Mouse (Mus musculus): ENCODE measurements around the gene Gm42957.
"Not testable (repeated sequence)": the region's sequence is repeated elsewhere in the genome, so short reads cannot be mapped to it uniquely, and the experiment has no call there.

Gm42957 gene

DNA sequence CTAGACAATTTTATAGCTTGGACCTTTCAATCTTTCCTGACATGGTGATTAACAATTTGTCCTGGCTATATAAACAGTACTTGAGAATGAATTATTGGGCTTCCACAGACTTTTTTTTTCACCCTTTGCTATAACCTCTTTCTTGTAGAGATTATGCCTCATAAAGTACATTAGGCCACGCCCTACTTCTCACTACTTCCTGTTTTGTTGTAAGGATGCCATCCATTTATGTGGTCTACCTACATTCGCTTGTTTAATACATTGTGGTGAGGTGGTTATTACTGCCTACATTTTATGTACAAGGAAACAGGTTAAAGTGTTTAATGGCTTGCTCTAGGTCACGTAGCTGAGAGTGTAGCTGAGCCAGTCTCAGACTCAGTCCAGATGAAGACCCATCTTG, 39.9 kb downstream of the Gm42957 start:
- DNase-seq (ENCODE audit: low spot score), result no peak

DNA sequence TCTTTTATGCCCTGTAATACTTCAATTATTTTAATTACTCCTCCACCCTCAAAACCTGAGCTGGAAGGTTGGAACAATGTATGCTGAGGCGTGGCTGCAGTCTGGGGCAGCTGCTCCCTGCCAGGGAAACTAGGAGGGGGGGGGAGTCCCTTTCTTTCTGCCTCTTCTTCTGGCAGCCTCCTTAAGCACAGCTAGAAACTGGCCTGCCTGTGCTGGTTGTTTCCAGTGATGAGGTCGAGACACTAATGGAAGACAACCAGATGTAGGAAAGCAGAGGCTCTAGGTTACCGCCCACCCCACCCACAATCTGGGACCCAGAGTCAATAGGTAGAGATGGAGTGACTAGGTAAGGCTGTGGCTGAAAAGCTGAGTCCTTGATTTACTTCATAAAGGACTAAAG, 40.4 kb downstream of the Gm42957 start:
- no peak for DNase-seq (ENCODE audit: low spot score)

DNA sequence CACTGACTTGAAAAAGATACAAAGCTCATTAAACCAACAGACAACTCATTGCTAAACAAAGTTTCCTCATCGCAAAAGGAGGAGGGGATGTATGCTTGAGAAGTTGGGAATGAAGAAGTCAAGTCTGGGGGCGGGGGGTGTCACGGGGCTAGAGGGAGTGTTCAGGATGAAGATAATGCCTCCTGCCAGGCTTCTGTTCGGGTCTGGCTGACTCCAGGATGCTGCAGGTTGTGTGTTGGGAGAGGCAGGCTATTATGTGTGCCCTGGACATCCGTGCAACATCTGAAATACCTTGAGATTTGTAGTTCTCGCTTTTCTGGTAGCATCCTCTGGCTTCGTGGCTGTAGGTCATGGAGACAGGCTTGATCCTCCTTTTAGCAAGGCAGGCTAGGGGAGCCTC, 43.2 kb downstream of the Gm42957 start:
- no peak for DNase-seq (ENCODE audit: low spot score)

DNA sequence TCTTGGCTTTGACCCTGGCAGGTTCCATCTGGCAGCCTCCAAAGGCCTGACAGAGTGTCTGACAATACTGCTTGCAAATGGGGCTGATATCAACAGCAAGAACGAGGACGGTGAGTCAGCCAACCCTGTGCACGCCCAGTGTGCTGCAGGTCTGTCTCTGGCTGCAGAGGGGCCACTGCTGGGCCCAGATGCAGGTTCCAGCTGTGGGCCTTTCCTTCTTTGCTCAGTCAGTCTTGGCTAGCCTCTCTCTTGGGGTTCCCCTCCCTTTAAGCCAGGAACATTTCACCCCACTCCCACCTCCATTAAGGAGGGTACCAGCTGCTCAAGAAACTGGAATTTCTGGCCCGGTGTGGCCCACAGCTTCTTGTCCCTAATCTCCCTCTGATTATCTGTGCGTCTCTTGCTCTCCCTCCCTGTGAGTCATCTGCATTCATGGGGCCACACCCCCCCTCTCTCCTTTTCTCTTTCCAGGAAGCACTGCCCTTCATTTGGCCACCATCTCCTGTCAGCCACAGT, 43.9 kb downstream of the Gm42957 start:
- no peak for DNase-seq (ENCODE audit: low spot score)

DNA sequence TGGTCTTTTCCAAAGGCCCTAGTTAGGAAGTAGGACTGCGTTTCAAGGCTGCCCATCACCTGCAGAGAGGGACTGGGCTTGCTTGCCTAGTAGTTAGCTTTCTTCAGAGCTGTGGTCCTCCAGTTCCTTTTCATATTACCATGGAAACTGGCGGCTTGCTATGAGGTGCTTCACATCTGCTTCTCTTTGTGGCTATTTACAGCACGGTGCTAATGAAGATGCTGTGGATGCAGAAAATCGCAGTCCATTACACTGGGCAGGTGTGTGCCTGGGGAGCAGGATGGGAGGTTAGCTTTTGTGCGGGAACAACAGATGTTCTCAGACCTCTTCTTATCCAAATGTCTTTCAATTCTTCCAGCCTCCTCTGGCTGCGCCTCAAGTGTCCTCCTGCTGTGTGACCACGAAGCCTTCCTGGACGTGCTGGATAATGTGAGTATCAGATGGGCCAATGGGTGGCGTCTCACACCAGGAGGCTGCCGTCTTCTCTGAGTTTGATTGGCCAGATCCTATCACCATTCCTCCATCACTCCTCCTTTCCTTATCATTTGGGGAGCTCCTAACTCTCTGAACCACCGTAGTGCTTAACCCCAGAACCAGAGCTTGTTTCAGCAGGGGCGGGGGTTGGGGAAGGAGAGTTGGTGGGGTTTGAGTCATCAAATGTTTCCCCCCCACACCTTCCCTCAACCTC, 45.1 kb downstream of the Gm42957 start:
- no peak for DNase-seq (ENCODE audit: low spot score)

DNA sequence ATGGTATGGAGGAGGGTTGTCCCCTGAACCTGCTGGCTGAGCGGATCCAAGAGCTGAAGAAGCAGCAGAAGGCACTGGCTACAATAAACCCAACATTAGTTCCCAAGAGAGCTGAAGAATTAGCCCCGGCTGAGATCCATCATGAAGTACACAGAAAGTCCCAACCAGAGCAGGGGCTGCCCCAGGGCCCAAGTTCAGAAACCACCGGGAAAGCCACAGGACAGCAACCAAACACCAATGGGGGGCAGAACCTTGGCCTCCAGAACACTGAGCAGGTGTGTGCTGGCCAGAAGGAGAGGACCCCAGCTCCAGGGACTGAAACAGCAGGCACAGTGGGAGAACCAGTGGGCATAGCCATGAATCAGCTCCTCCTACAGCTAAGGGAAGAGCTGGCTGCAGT, 48.2 kb downstream of the Gm42957 start:
- DNase-seq (ENCODE audit: low spot score), result no peak

DNA sequence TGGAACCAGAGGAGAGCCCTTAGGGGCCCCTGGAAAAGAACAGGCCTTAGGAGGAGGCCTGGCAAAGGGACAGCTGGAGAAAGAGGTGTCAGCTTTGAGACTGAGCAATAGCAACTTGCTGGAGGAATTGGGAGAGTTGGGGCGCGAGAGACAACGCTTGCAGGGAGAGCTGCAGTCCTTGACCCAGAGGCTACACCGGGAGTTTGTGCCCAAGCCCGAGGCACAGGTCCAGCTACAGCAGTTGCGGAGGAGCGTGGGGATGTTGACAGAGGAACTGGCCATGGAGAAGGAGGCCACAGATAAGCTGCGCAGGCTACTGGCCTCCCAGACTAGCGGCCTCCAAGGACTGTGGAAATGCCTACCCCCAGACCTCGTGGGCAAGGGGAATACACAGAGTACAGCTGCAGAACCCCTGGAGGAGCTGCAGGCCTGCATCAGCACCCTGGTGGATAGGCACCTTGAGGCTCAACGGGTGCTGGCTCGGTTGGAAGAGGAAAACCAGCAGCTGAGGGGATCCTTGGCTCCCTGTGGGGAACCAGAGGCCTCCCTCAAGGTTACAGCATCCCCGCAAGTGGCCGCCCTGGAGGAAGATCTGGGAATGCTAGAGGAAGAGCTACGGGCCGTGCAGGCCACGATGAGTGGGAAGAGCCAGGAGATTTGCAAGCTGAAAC, 49.0 kb downstream of the Gm42957 start:
- no peak for DNase-seq (ENCODE audit: low spot score)

DNA sequence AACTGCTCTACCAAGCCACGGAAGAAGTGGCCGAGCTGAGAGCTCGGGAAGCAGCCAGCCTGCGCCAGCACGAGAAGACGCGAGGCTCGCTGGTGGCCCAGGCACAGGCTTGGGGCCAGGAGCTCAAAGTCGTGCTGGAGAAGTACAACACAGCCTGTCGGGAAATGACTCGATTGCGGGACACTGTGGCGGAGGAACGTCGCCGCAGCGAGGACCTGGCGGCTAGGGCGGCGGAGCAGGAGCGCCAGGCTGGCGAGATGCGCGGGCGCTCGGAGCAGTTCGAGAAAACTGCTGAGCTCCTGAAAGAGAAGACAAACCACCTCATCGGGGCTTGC, 49.5 kb downstream of the Gm42957 start:
- DNase-seq (ENCODE audit: low spot score), result no peak

DNA sequence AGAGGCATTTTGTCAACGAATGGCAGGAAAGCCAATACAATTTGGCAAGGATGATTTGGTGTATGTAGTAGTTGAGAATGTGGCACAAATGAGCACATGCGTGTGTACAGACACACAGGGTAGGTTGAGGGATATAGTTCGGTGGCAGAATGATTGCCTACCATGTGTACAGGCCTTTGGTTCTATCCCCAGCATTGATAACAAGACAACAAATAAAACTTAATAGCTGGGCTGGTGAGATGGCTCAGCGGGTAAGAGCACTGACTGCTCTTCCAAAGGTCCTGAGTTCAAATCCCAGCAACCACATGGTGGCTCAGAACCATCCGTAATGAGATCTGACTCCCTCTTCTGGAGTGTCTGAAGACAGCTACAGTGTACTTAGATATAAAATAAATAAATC, 50.8 kb downstream of the Gm42957 start:
- not testable (repeated sequence) for DNase-seq (ENCODE audit: low spot score)

DNA sequence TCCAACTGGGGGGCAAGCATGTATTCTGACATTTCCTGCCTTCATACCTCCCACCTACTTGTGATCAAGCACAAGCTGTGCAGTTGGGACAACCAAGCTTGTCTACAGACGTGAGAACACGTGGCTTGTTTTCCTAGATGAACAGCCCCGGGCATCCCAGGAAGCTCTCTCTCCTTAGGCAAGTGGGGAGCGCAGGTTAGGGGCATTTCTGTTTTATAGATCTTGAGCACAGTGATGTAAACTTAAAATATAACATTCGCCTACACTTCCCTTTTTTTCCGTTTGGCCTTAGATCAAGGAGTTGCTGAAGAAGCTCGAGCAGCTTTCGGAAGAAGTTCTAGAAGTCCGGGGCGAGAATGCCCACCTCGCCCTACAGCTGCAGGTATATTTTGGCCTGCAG, 53.6 kb downstream of the Gm42957 start:
- no peak for DNase-seq (ENCODE audit: low spot score)

DNA sequence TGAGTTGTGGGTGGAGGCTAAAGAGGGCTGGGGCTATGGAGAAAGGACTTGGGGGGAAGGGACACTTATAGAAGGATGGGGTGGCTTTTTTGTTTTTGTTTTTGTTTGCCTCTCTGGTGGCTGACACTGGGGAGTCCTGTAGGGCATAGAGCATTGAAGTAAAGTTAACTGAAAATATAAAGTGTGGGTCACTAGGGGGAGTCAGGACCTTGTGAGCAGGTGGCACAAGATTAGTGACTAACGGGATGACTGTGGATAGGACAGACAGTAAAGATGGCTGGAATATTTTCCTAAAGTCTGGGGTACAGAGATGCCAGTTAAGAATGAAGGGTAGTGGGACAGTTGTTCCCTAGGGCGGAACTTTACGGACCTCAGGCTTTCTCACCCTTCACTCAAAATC, 55.0 kb downstream of the Gm42957 start:
- DNase-seq (ENCODE audit: low spot score), result no peak

DNA sequence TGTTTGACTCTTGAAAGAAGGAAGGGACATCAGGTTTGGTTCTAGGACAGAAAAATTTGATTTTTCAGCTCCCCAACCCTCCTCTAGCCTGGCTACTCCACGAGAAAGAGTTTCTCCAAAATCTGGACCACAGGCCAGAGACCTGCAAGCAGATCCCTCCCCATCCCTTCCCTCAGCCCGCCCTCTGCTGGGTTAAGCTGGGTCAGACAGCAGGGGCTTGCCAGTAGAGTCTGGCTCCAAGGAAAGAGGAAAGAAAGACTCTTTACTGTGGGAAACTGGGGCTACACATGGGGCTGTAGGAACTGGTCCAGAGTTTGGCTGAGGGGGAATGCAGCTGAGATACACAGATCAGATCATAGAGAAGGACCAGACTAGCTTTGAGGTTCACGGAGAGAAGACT, 57.2 kb downstream of the Gm42957 start:
- DNase-seq (ENCODE audit: low spot score), result no peak

DNA sequence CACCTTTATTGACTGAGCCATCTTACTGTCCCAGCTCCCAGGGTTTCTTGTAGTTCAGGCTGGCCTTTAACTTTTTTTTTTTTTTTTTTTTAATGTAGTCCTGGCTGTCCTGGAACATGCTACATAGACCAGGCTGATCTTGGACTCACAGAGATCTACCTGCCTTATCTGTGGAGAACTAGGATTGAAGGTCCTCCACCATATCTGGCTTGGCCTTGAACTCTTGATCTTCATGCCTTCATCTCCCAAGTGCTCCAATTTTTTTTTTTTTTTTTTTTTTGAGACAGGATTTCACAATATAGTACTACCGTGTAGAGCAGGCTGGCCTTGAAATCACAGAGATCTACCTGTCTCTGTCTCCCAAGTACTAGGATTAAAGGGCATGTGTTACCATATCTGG, 58.3 kb downstream of the Gm42957 start:
- no peak for DNase-seq (ENCODE audit: low spot score)

DNA sequence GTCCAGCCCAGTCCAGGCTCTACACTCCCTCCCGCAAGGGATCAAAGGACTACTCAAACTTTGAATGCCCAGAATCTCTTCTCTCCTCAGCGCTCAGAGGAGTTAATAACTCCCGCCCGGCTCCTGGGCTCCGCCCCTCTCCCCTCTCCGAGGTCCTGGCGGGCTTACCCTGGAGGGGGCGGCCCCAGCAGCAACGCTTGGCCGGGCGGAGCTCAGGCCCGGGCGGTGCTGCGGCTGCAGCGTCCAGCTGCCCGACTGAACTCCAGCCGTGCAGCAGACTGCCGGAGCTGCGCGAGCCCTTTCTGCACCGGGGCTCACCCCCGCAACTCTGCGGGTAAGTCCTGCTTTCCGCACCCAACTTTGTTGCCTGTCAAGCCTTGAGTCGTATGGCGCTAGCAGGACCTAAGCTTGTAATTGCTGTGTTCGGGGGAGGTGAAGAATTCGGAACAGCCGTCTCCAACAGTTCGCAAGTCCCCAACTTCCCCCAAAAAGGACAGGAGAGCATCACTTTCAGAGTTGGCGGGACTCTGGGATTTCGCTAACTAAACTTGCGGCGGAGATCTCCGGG, 61.0 kb downstream of the Gm42957 start, which contains the start of gene Pias3:
TSS of gene Pias3 (plus strand) at position 187 of the 568 bp plus-strand sequence.
- DNase-seq (ENCODE audit: low spot score), result peak; percentile 86

DNA sequence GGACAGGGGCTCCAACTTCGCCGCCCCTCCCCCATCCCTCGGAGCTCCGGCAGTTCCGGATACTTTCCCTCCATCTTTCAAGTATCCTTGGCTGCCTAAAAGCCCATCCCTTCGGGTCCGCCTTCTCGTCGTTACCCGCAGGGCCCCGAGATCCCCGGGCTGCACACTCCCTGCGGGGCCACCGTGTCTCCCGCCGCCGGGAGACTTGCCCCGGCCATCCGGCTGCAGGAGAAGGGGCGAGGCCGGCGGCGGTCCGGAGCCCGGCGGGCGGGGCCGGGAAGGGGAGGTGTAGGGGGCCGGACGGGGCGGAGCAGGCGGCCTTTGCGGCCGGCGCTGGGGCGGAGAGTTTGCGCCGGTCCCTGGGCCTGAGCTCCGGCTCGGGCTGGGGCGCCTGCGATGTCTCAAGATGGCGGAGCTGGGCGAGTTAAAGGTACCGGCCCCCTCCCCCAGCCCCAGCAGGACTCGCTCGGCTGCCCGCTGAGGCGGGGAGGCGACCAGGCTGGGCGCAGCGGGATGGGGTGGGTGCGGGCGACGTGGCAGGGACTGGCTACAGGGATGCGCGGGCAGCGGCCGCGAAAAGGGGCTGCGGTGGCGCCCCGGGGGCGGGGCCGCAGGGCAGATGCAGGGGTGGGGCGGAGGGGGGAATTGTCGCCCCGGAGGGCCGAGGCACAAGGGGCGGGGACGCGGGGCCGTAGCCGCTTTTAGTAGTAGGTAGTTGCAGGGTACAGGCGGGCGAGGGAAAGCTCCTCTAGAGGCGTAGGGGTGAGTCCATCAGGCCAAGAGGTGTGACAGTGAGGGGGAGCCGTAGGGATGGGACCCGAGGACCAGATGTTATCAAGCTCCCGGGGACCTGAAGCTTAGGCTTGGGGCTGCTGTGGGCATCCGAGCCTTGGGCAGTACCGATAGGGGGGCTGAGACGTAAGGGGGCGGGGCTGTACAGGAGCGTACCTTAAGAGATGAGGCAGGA, 61.8 kb downstream of the Gm42957 start:
- DNase-seq (ENCODE audit: low spot score), result peak; percentile 92

DNA sequence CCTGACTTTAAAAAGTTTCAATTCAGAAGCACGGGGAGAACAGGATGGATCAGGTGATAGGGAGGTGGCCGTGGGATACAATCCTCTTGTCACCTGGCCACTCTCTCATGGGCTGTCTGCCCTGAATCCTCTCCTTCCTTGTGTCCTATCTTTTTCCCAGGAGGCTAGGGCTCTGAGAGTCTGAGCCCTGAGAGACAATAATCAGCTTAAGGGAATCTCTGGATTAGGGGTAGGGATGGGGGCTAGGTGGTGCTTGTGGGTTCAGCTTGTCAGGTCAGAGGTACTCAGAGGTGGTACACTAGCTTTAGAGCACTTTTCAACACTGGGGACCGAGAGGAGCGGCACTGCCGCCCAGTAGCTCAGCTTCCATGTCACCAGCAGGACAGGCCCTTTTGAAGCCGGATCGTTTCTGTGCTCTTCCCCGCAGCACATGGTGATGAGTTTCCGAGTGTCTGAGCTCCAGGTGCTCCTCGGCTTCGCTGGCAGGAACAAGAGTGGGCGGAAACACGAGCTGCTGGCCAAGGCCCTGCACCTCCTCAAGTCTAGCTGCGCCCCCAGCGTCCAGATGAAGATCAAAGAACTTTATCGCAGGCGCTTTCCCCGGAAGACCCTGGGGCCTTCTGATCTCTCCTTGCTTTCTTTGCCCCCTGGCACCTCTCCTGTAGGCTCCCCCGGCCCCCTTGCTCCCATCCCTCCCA, 63.9 kb downstream of the Gm42957 start:
- DNase-seq (ENCODE audit: low spot score), result no peak

DNA sequence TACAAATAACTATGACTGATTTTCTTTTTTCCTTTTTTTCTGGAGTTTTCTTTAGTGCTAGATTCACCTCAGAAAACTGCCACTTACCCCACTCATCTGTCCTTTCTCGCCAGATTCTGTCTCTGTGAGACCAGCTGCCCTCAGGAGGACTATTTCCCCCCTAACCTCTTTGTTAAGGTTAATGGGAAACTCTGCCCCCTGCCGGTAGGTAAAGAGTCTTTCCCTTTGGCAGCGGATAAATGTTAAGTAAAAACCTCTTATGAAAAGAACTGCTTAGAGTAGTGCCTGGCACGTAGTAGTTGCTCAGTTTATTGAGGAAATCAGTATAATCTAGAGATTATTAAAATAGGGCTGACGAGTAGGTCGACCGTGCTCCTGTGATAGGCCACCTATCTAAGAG, 65.1 kb downstream of the Gm42957 start:
- no peak for DNase-seq (ENCODE audit: low spot score)

DNA sequence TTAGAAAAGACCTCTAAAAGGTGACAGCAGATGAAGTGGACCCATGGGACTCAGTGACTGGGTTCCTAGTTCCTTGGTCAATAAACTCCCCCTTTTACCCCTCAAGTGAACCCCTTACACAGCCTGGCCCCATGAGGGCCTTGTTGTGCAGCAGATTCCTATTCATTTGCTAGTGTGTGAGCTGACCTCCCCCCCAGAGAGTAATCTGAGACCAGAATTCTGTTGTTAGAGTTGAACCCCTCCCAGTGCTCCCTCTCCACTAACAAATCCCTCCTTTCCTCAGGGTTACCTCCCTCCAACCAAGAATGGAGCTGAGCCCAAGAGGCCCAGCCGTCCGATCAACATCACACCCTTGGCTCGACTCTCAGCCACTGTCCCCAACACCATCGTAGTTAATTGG, 65.7 kb downstream of the Gm42957 start:
- DNase-seq (ENCODE audit: low spot score), result no peak
